Mouse (Mus musculus): ENCODE data around the gene Psenen.

Psenen gene

GRCm38 (mm10) chr7:30515003-30515760, 48.2 kb downstream of the Psenen start:
- no peak for DNase-seq (ENCODE audit: low read depth)

Data from 416B (cell line).